Mouse (Mus musculus) heart, embryonic 12.5 days (tissue): ENCODE data around the gene Lrp2bp. TPM values are rescaled to one million over a fixed set of nuclear protein-coding genes. Genes with fewer than 3 reads are reported as not detected.

Experiments used
- ATAC-seq: fragments of 200-750 bp; cut with Nextera tagmentation; 2 replicates; pipeline ENCODE4 v1.8.0; 2017; ENCODE audit warnings: moderate TSS enrichment, moderate library complexity; ENCODE audit not compliant: insufficient number of reproducible peaks, low FRiP score
- H3K27ac ChIP-seq: fragments of 300-500 bp; sonication (generic); 2 replicates; pipeline ENCODE4 v1.5.1; 2016; ENCODE audit warnings: mild to moderate bottlenecking, moderate library complexity; ENCODE audit not compliant: poor library complexity, severe bottlenecking
- H3K27me3 ChIP-seq: fragments of 300-500 bp; sonication (generic); replicated peaks from 2 replicates; pipeline ENCODE4 v1.6.1; 2016; ENCODE audit warnings: mild to moderate bottlenecking, moderate library complexity
- H3K36me3 ChIP-seq: fragments of 300-500 bp; sonication (generic); 2 replicates; pipeline ENCODE4 v1.6.1; 2016; ENCODE audit warnings: mild to moderate bottlenecking, moderate library complexity
- H3K4me1 ChIP-seq: fragments of 300-500 bp; sonication (generic); replicated peaks from 2 replicates; pipeline ENCODE4 v1.6.1; 2016; ENCODE audit warnings: mild to moderate bottlenecking
- H3K4me2 ChIP-seq: fragments of 300-500 bp; sonication (generic); 2 replicates; pipeline ENCODE4 v1.6.1; 2016; ENCODE audit warnings: mild to moderate bottlenecking, moderate library complexity
- H3K4me3 ChIP-seq: fragments of 300-500 bp; sonication (generic); 2 replicates; pipeline ENCODE4 v1.5.1; 2016; ENCODE audit warnings: mild to moderate bottlenecking
- H3K9ac ChIP-seq: fragments of 300-500 bp; sonication (generic); 2 replicates; pipeline ENCODE4 v1.6.1; 2016; ENCODE audit warnings: mild to moderate bottlenecking, moderate library complexity
- H3K9me3 ChIP-seq: fragments of 300-500 bp; sonication (generic); replicated peaks from 2 replicates; pipeline ENCODE4 v1.6.1; 2016; ENCODE audit warnings: mild to moderate bottlenecking, moderate library complexity
- WGBS: fragments of 180-500 bp; shearing (Covaris S2); methylation state at CpG from one replicate; pipeline ENCODE4 v1.1.7; 2016; 5-methylcytosine and 5-hydroxymethylcytosine counted together
- polyA plus RNA-seq: library from polyadenylated mRNA; unstranded; fragments of >200 nt; fragmentation: Nextera tagmentation; extraction: Ambion mirVana; gene quantifications from 2 replicates; pipeline ENCODE4 v1.2.1, GENCODE M21; 2016

Lrp2bp gene
- polyA plus RNA-seq, 1 experiment from 2014 or later, result 1.0 TPM

- no peak overlapping the region for H3K27ac ChIP-seq
- H3K4me2 ChIP-seq, result no peak overlapping the region
- peaks cover 8% of the 10 kb centered on the region for H3K4me1 ChIP-seq
- H3K4me3 ChIP-seq, result no peak overlapping the region
- no peaks in the 10 kb centered on the region for H3K9me3 ChIP-seq
- H3K36me3 ChIP-seq, result peaks cover 25% of the 10 kb centered on the region
- 77% methylated on average over 11 of the region's 11 CpGs for WGBS
- no peak for ATAC-seq
- H3K27me3 ChIP-seq, result no peaks in the 10 kb centered on the region
- no peak overlapping the region for H3K9ac ChIP-seq
Observed at GRCm38 (mm10) chr8:46036217-46036616, 37.1 kb downstream of the Lrp2bp start.

DNA sequence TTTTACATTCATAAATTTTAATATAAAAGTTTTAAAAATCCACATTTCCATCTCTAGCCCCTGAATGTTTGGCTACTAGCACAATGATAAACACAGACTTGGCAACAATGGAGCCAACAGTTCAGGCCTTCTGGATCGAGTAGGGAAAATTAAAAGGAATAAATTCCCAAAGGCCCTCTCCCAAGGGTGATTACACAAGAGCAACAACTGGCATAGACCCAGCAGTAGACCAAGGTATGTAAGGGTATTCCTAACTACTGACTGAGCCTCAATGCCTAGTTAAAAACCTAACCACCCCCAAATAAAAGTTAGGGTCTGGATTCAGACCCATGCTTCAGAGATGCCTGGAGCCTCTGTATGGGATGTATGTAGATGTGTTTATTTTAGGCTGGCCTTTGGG, 40.6 kb downstream of the Lrp2bp start:
- no peak for ATAC-seq
- Histone ChIP-seq H3K4me1 (peaks cover 8% of the 10 kb centered on the region), H3K4me2 (no peak overlapping the region), H3K4me3 (no peak overlapping the region), H3K9ac (no peak overlapping the region), H3K27ac (no peak overlapping the region), H3K36me3 (peaks cover 23% of the 10 kb centered on the region), H3K9me3 (no peaks in the 10 kb centered on the region), H3K27me3 (no peaks in the 10 kb centered on the region)
- WGBS, result 70% methylated on average over 1 of the region's 1 CpGs

DNA sequence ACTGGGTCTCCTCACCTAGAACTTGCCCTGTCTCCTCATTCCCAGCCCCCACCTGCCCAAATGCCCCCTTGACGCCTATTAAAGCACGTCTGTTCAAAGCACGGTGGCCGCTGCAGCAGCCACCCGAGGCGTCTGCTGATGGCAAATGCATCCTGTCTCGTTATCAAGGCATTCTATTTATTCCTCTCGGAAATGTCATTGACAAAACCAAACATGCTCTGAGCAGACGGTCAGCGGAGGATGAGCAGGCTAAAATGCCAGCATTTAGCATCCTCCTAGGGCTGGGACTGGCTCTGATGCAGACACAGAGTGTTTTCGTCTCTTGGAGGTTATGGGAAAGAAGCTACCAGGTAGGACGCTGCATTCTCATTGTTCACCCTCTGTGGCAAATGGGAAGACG, 41.2 kb downstream of the Lrp2bp start:
- 47% methylated on average over 13 of the region's 13 CpGs for WGBS
- 0 out of 2 replicates have a peak overlapping the region, but pooled peaks have one; percentile 12 for H3K4me2 ChIP-seq
- H3K9me3 ChIP-seq, result no peaks in the 10 kb centered on the region
- no peak for ATAC-seq
- H3K9ac ChIP-seq, result no peak overlapping the region; the same call in 1 of the 2 replicates
- H3K27ac ChIP-seq, result no peak overlapping the region
- H3K4me3 ChIP-seq, result no peak overlapping the region
- peaks cover 8% of the 10 kb centered on the region for H3K4me1 ChIP-seq
- H3K27me3 ChIP-seq, result no peaks in the 10 kb centered on the region
- peaks cover 23% of the 10 kb centered on the region for H3K36me3 ChIP-seq

DNA sequence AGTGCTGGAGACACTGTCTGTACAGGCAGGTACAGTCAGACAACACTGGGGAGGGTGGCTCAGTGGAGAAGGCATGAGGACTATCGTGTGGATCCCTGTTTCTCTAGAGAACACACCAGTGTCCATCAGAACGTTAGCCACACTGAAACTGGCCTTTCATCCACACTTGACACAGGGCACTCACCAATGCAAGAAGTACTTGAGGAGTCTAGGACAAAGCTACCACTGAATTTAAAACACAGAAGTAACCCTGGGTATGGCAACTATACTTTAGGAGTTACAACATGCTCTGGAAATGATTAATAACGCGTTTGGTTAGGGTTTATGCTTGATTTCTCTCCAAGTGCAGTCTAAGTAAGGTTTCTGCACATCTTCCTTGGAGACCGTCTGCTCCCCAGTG, 73.7 kb downstream of the Lrp2bp start:
- Histone ChIP-seq H3K27me3 (no peaks in the 10 kb centered on the region), H3K4me2 (no peak overlapping the region), H3K36me3 (peaks cover 7% of the 10 kb centered on the region), H3K4me1 (no peaks in the 10 kb centered on the region; the same call in 1 of the 2 replicates), H3K9ac (no peak overlapping the region), H3K27ac (no peak overlapping the region), H3K9me3 (no peaks in the 10 kb centered on the region), H3K4me3 (no peak overlapping the region)
- no peak for ATAC-seq
- 81% methylated on average over 5 of the region's 5 CpGs for WGBS

GRCm38 (mm10) chr8:46073540-46074140, 74.5 kb downstream of the Lrp2bp start:
- no peaks in the 10 kb centered on the region for H3K27me3 ChIP-seq
- H3K4me3 ChIP-seq, result no peak overlapping the region
- H3K4me2 ChIP-seq, result no peak overlapping the region
- H3K36me3 ChIP-seq, result peaks cover 5% of the 10 kb centered on the region; the same call in 1 of the 2 replicates
- 77% methylated on average over 2 of the region's 2 CpGs for WGBS
- no peaks in the 10 kb centered on the region; the same call in 1 of the 2 replicates for H3K4me1 ChIP-seq
- H3K9ac ChIP-seq, result no peak overlapping the region
- H3K9me3 ChIP-seq, result no peaks in the 10 kb centered on the region
- no peak overlapping the region for H3K27ac ChIP-seq
- ATAC-seq, result no peak

DNA sequence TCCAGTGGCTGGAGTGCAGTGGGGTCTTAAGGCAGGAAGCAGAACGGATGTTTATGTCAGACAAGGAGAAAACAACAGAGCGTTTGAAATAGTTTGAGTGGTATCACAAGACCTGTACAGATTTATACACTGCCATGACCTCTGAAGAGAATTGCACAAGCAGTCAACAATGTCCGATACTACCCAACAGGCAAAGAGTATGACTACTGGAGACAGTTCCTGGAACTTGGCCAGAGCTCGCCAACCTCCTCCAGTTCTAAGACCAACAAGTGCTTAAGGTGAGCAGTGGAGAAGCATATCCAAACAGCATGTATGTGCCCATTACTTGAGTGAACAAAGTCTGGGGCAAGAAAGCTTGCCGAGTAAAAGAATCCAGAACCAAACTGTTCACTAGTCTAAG, 76.1 kb downstream of the Lrp2bp start:
- no peak for ATAC-seq
- Histone ChIP-seq H3K9ac (no peak overlapping the region), H3K9me3 (no peaks in the 10 kb centered on the region), H3K27me3 (no peaks in the 10 kb centered on the region), H3K4me1 (no peaks in the 10 kb centered on the region; the same call in 1 of the 2 replicates), H3K4me3 (no peak overlapping the region), H3K27ac (no peak overlapping the region), H3K36me3 (peaks cover 6% of the 10 kb centered on the region; the same call in 1 of the 2 replicates), H3K4me2 (no peak overlapping the region)
- WGBS, result 86% methylated on average over 5 of the region's 5 CpGs

DNA sequence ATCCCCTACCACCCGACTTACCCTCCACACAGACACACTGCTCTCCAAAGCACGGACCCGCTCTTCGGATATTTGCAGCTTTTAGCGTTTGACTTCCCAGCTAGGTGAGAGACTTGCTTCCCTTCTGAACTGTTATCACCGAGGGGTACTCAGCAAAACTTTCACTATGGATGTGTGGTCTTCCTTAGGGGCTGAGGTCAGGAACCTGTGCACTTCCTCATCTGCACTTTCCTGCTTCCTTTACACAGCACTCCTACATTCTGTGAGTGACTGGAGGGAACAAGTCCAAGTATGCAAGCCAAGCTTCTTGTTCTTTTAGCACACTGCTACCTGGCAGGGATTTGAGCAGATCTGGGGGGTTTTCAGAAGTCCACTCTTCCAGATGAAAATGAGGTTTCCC, 79.8 kb downstream of the Lrp2bp start:
- WGBS, result 69% methylated on average over 6 of the region's 6 CpGs
- ATAC-seq, result no peak
- no peak overlapping the region for H3K27ac ChIP-seq
- H3K36me3 ChIP-seq, result peaks cover 4% of the 10 kb centered on the region; the same call in 1 of the 2 replicates
- peaks cover 6% of the 10 kb centered on the region for H3K4me1 ChIP-seq
- H3K27me3 ChIP-seq, result no peaks in the 10 kb centered on the region
- H3K4me3 ChIP-seq, result no peak overlapping the region
- no peak overlapping the region for H3K4me2 ChIP-seq
- H3K9me3 ChIP-seq, result no peaks in the 10 kb centered on the region
- H3K9ac ChIP-seq, result no peak overlapping the region

Other genes starting within 250 kb of the Lrp2bp start
- gene Pdlim3, start 113.8 kb upstream of the Lrp2bp start, polyA plus RNA-seq, result 336 and 344 TPM in 2 replicates
- 0.06 and 0.20 TPM in 2 replicates for gene Ccdc110, start 64.7 kb upstream of the Lrp2bp start, polyA plus RNA-seq
- gene 1700029J07Rik, start 24.1 kb upstream of the Lrp2bp start, polyA plus RNA-seq, result 2.5 and 3.2 TPM in 2 replicates
- gene Ufsp2, start 23.8 kb upstream of the Lrp2bp start, polyA plus RNA-seq, result 52.4 and 63.7 TPM in 2 replicates
- 13.4 and 15.9 TPM in 2 replicates for gene Ankrd37, start 6.4 kb downstream of the Lrp2bp start, polyA plus RNA-seq
- 21.4 and 22.6 TPM in 2 replicates for gene Cfap97, start 152.5 kb downstream of the Lrp2bp start, polyA plus RNA-seq
- gene Snx25, start 152.9 kb downstream of the Lrp2bp start, polyA plus RNA-seq, result 5.8 and 6.3 TPM in 2 replicates
- 1,672 and 1,682 TPM in 2 replicates for gene Slc25a4, start 212.0 kb downstream of the Lrp2bp start, polyA plus RNA-seq